Mouse (Mus musculus): Measurements from ENCODE around the gene Slc35f3. TPM values are rescaled to one million over a fixed set of nuclear protein-coding genes. Genes with fewer than 3 reads are reported as not detected.

Slc35f3 gene
- polyA plus RNA-seq, 1 experiment, result 0.08 TPM

DNA sequence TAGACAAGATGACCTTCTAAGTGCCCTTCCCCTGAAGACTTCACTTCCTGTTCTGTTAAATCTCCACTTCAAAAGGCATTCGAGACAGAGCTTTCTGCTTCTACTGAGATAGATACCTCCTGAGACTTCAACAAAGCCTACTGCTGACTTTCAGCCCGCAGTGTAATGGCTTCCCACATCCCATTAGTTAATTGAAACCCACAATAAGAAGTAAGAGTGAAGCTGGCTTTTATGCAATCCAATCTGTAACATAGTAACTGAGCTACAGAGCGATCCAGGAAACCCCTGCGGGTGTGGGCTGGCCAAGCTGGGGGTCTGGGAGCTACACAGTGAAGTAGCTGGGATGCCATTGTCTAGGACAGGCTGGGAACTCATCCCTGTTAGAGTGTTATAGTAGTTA is 46.7 kb downstream of the Slc35f3 start:
- no peaks in the 10 kb centered on the region for H3K4me1 ChIP-seq (replicated peaks; ENCODE audit: control insufficient read depth, insufficient read depth, low read length)
- no peaks in the 10 kb centered on the region for H3K27me3 ChIP-seq (ENCODE audit: control insufficient read depth, insufficient read depth, low read length)
- 58% methylated on average over 4 of the region's 4 CpGs for WGBS
- no peaks in the 10 kb centered on the region for H3K36me3 ChIP-seq (ENCODE audit: control insufficient read depth, insufficient read depth, low read length)
- no peak for TF ChIP-seq POLR2A (IDR thresholded peaks at IDR 0.05; ENCODE audit: control insufficient read depth, extremely low read depth, insufficient read depth, low read length, poor library complexity)
- no peak for TF ChIP-seq CTCF (IDR thresholded peaks at IDR 0.05; ENCODE audit: borderline replicate concordance, control insufficient read depth, extremely low read depth, insufficient read depth, low read length, poor library complexity)
- no peak for DNase-seq
- no peak overlapping the region for H3K4me3 ChIP-seq (ENCODE audit: control insufficient read depth, insufficient read depth, low read length)
- no peak overlapping the region for H3K27ac ChIP-seq (ENCODE audit: control insufficient read depth, insufficient read depth, low read length)

DNA sequence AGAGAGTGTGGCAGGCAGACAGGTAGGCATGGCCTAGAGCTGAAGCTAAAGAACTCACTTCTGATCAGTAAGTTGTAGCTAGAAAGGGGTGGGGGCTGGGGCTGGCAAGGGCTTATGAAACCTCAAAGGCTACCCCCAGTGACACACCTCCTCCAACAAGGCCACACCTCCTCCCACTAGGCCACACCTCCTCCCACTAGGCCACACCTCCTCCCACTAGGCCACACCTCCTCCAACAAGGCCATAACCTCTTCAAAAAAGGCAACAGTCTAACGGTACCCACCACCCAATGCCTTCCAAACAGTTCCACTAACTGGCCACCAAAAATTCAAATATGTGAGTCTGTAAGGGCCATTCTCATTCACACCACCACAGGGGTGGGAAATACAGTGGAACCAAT is 54.9 kb downstream of the Slc35f3 start:
- Histone ChIP-seq H3K27ac (ENCODE audit: control insufficient read depth, insufficient read depth, low read length) (no peak overlapping the region), H3K27me3 (ENCODE audit: control insufficient read depth, insufficient read depth, low read length) (no peaks in the 10 kb centered on the region), H3K4me1 (replicated peaks; ENCODE audit: control insufficient read depth, insufficient read depth, low read length) (no peaks in the 10 kb centered on the region), H3K36me3 (ENCODE audit: control insufficient read depth, insufficient read depth, low read length) (no peaks in the 10 kb centered on the region), H3K4me3 (ENCODE audit: control insufficient read depth, insufficient read depth, low read length) (no peak overlapping the region)
- DNase-seq, result no peak
- 82% methylated on average over 1 of the region's 1 CpGs for WGBS
- TF ChIP-seq POLR2A (IDR thresholded peaks at IDR 0.05; ENCODE audit: control insufficient read depth, extremely low read depth, insufficient read depth, low read length, poor library complexity), result no peak
- no peak for TF ChIP-seq CTCF (IDR thresholded peaks at IDR 0.05; ENCODE audit: borderline replicate concordance, control insufficient read depth, extremely low read depth, insufficient read depth, low read length, poor library complexity)

DNA sequence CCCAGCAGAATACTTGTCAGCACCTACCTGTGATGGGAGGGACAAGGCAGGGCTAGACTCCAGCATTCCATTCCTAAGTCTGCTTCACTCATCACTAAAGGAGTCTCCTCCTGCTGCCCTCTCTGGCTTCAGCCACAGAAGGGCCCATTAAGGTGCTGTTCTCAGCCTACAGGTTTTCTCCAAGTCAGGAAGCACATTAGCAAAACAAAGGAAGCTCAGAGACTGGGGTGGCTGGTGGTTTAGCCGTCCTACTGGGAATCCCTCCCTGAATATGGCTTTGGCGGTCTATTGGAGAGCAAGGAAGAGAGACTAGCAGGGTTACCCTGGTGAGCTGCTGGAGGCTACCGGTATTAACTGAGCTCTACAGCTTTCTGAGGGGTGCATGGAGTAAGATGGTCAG is 59.6 kb downstream of the Slc35f3 start:
- H3K27me3 ChIP-seq (ENCODE audit: control insufficient read depth, insufficient read depth, low read length), result no peaks in the 10 kb centered on the region
- no peak overlapping the region for H3K4me3 ChIP-seq (ENCODE audit: control insufficient read depth, insufficient read depth, low read length)
- H3K27ac ChIP-seq (ENCODE audit: control insufficient read depth, insufficient read depth, low read length), result no peak overlapping the region
- H3K4me1 ChIP-seq (replicated peaks; ENCODE audit: control insufficient read depth, insufficient read depth, low read length), result no peaks in the 10 kb centered on the region
- no peak for TF ChIP-seq POLR2A (IDR thresholded peaks at IDR 0.05; ENCODE audit: control insufficient read depth, extremely low read depth, insufficient read depth, low read length, poor library complexity)
- TF ChIP-seq CTCF (IDR thresholded peaks at IDR 0.05; ENCODE audit: borderline replicate concordance, control insufficient read depth, extremely low read depth, insufficient read depth, low read length, poor library complexity), result no peak
- WGBS, result 52% methylated on average over 3 of the region's 3 CpGs
- no peaks in the 10 kb centered on the region for H3K36me3 ChIP-seq (ENCODE audit: control insufficient read depth, insufficient read depth, low read length)
- no peak for DNase-seq

DNA sequence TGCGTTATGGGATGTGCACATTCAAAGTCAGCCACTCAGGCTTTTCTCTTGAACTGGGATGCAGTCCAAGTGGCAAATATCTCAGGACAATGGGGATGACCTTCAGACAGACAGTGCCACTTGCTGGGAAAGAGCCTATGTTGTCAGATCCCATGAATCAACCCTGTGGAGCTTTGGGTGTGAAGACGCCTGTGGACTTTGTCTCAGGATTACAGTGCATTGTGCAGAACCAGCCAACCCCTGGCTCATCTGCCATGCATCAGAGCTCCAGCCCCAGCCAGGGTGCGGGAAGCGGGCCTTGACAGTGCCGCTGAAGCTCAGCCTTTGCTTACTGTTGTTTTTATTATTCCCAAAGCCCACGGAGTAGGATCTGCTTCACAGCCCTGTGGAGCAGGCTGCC is 60.9 kb downstream of the Slc35f3 start:
- WGBS, result 85% methylated on average over 6 of the region's 6 CpGs
- H3K4me1 ChIP-seq (replicated peaks; ENCODE audit: control insufficient read depth, insufficient read depth, low read length), result no peaks in the 10 kb centered on the region
- H3K27ac ChIP-seq (ENCODE audit: control insufficient read depth, insufficient read depth, low read length), result no peak overlapping the region
- DNase-seq, result no peak
- H3K36me3 ChIP-seq (ENCODE audit: control insufficient read depth, insufficient read depth, low read length), result no peaks in the 10 kb centered on the region
- H3K27me3 ChIP-seq (ENCODE audit: control insufficient read depth, insufficient read depth, low read length), result no peaks in the 10 kb centered on the region
- TF ChIP-seq CTCF (IDR thresholded peaks at IDR 0.05; ENCODE audit: borderline replicate concordance, control insufficient read depth, extremely low read depth, insufficient read depth, low read length, poor library complexity), result no peak
- no peak for TF ChIP-seq POLR2A (IDR thresholded peaks at IDR 0.05; ENCODE audit: control insufficient read depth, extremely low read depth, insufficient read depth, low read length, poor library complexity)
- no peak overlapping the region for H3K4me3 ChIP-seq (ENCODE audit: control insufficient read depth, insufficient read depth, low read length)

DNA sequence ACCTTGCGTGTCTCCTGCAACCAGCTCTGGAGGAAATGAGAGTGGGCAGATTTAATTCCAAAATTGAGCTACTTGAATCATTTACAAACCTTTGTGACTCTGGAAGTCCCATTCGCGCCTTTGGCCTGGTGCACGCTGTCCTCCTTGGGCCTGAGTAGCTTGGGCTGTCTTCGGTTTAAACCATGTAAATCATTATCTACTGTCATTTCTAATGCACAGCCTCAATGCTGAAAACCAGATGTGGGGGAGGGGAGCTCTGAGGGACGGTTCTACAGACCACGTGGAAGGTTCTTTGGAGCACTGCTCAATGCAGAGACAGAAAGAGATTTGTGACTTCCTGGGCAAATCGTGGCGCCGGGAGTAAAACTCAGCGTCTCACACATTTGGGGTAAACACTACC is 61.7 kb downstream of the Slc35f3 start:
- Histone ChIP-seq H3K27ac (ENCODE audit: control insufficient read depth, insufficient read depth, low read length) (no peak overlapping the region), H3K4me1 (replicated peaks; ENCODE audit: control insufficient read depth, insufficient read depth, low read length) (no peaks in the 10 kb centered on the region), H3K36me3 (ENCODE audit: control insufficient read depth, insufficient read depth, low read length) (no peaks in the 10 kb centered on the region), H3K27me3 (ENCODE audit: control insufficient read depth, insufficient read depth, low read length) (no peaks in the 10 kb centered on the region), H3K4me3 (ENCODE audit: control insufficient read depth, insufficient read depth, low read length) (no peak overlapping the region)
- TF ChIP-seq POLR2A (IDR thresholded peaks at IDR 0.05; ENCODE audit: control insufficient read depth, extremely low read depth, insufficient read depth, low read length, poor library complexity) (no peak), CTCF (IDR thresholded peaks at IDR 0.05; ENCODE audit: borderline replicate concordance, control insufficient read depth, extremely low read depth, insufficient read depth, low read length, poor library complexity) (no peak)
- no peak for DNase-seq
- 48% methylated on average over 11 of the region's 11 CpGs for WGBS

DNA sequence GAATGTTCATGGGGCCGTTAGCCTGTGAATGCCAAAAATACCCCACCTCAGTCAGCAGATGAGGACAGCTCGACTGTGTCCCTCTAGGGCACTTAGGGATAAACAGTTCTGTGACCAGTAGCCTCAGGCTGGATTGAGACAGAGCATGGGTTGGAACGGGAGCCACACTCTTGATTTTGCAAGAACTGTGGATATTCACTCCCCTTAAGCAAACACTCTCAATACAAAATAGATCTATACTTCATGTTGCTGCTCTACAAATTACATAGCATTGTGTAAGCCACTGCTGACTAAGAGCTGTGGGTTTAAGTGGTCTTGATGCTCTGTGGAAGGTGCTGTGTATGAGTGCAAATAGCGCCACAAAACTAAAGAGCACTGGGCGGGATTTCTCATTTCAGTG is 62.3 kb downstream of the Slc35f3 start:
- Histone ChIP-seq H3K4me3 (ENCODE audit: control insufficient read depth, insufficient read depth, low read length) (no peak overlapping the region), H3K27ac (ENCODE audit: control insufficient read depth, insufficient read depth, low read length) (no peak overlapping the region), H3K36me3 (ENCODE audit: control insufficient read depth, insufficient read depth, low read length) (no peaks in the 10 kb centered on the region), H3K4me1 (replicated peaks; ENCODE audit: control insufficient read depth, insufficient read depth, low read length) (no peaks in the 10 kb centered on the region), H3K27me3 (ENCODE audit: control insufficient read depth, insufficient read depth, low read length) (no peaks in the 10 kb centered on the region)
- TF ChIP-seq POLR2A (IDR thresholded peaks at IDR 0.05; ENCODE audit: control insufficient read depth, extremely low read depth, insufficient read depth, low read length, poor library complexity) (no peak), CTCF (IDR thresholded peaks at IDR 0.05; ENCODE audit: borderline replicate concordance, control insufficient read depth, extremely low read depth, insufficient read depth, low read length, poor library complexity) (no peak)
- DNase-seq, result no peak
- 78% methylated on average over 5 of the region's 5 CpGs for WGBS

DNA sequence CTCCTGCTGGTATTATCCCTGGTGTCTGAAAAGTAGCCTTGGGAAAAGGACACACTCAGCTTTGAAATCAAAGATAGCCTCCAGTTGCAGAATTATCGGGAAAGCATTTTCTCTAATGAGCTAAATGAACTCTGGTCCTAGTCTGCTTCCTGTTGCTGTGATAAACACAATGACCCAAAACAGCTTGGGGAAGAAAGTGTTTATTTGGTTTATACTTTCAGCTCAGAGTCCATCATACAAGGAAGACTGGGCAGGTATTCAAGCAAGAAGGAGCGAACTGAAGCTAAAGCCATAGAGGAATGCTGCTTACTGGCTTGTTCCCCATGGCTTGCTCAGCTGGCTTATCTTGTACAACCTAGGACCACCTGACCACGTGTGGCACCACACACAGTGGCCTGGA is 67.9 kb downstream of the Slc35f3 start:
- H3K4me1 ChIP-seq (replicated peaks; ENCODE audit: control insufficient read depth, insufficient read depth, low read length), result no peaks in the 10 kb centered on the region
- DNase-seq, result no peak
- no peak for TF ChIP-seq CTCF (IDR thresholded peaks at IDR 0.05; ENCODE audit: borderline replicate concordance, control insufficient read depth, extremely low read depth, insufficient read depth, low read length, poor library complexity)
- no peak for TF ChIP-seq POLR2A (IDR thresholded peaks at IDR 0.05; ENCODE audit: control insufficient read depth, extremely low read depth, insufficient read depth, low read length, poor library complexity)
- 66% methylated on average over 3 of the region's 3 CpGs for WGBS
- no peak overlapping the region for H3K4me3 ChIP-seq (ENCODE audit: control insufficient read depth, insufficient read depth, low read length)
- H3K27me3 ChIP-seq (ENCODE audit: control insufficient read depth, insufficient read depth, low read length), result no peaks in the 10 kb centered on the region
- H3K36me3 ChIP-seq (ENCODE audit: control insufficient read depth, insufficient read depth, low read length), result no peaks in the 10 kb centered on the region
- H3K27ac ChIP-seq (ENCODE audit: control insufficient read depth, insufficient read depth, low read length), result no peak overlapping the region
